Mouse (Mus musculus): ENCODE results near the gene Pla2g4c. TPM values are rescaled to one million over a fixed set of nuclear protein-coding genes. Genes with fewer than 3 reads are reported as not detected.
"Not testable (repeated sequence)": the region's sequence is repeated elsewhere in the genome, so short reads cannot be mapped to it uniquely, and the experiment has no call there.

Gene Pla2g4c
- polyA plus RNA-seq (2015; fragmentation: Nextera tagmentation; extraction: Ambion mirVana) = 2.0 and 2.1 TPM in 2 replicates

- H3K9ac ChIP-seq (replicated peaks) = no peak within 1 kb of the TSS
- H3K4me3 ChIP-seq (ENCODE audit: low read depth, low read length) = no peak within 1 kb of the TSS
- no peaks in the 10 kb centered on the region for H3K27me3 ChIP-seq (ENCODE audit: insufficient read depth, low read length)
- H3K9me3 ChIP-seq (ENCODE audit: low read length) = no peaks in the 10 kb centered on the region
- H3K4me2 ChIP-seq (ENCODE audit: low read depth, low read length) = peak within 1 kb of the TSS; percentile 15; the same call in 1 of the 2 replicates
- 48% methylated on average over 2 of the region's 2 CpGs for WGBS (ENCODE audit: insufficient replicate concordance)
- peak; percentile 74 for ATAC-seq
- H3K27ac ChIP-seq (ENCODE audit: low read depth) = 0 out of 2 replicates have a peak within 1 kb of the TSS, but pooled peaks have one; percentile 30
- TF ChIP-seq EP300 (IDR thresholded peaks at IDR 0.05; ENCODE audit: low read depth) (0 out of 2 replicates have a peak, but pooled peaks have one; percentile 48), CTCF (IDR thresholded peaks at IDR 0.05; ENCODE audit: low read depth) (no peak)
- no peak for DNase-seq
- no peaks in the 10 kb centered on the region for H3K36me3 ChIP-seq (replicated peaks; ENCODE audit: insufficient read depth, low read length)
- no peaks in the 10 kb centered on the region for H3K4me1 ChIP-seq (ENCODE audit: insufficient read depth)
These were observed at the start of gene Pla2g4c for GRCm38 (mm10) chr7:13324316-13324715. TSS of gene Pla2g4c (plus strand) at chr7:13324655.

GRCm38 (mm10) chr7:13277081-13277480 is 47.4 kb upstream of the Pla2g4c start, which contains the start of gene Lig1:
TSS of gene Lig1 (plus strand) at chr7:13277283.
- peak within 1 kb of the TSS; percentile 96 for H3K4me2 ChIP-seq (ENCODE audit: low read depth, low read length)
- ATAC-seq (no peak), DNase-seq (no peak)
- H3K27me3 ChIP-seq (ENCODE audit: insufficient read depth, low read length) = no peaks in the 10 kb centered on the region
- peaks cover 16% of the 10 kb centered on the region; the same call in 1 of the 2 replicates for H3K36me3 ChIP-seq (replicated peaks; ENCODE audit: insufficient read depth, low read length)
- H3K4me3 ChIP-seq (ENCODE audit: low read depth, low read length) = peak within 1 kb of the TSS; percentile 74
- TF ChIP-seq EP300 (IDR thresholded peaks at IDR 0.05; ENCODE audit: low read depth) (no peak), CTCF (IDR thresholded peaks at IDR 0.05; ENCODE audit: low read depth) (no peak)
- no peaks in the 10 kb centered on the region for H3K9me3 ChIP-seq (ENCODE audit: low read length)
- peak within 1 kb of the TSS; percentile 85; the same call in 1 of the 2 replicates for H3K27ac ChIP-seq (ENCODE audit: low read depth)
- WGBS (ENCODE audit: insufficient replicate concordance) = 93% methylated on average over 16 of the region's 16 CpGs
- peak within 1 kb of the TSS; percentile 66 for H3K9ac ChIP-seq (replicated peaks)
- peaks cover 6% of the 10 kb centered on the region for H3K4me1 ChIP-seq (ENCODE audit: insufficient read depth)

- H3K4me3 ChIP-seq (ENCODE audit: low read depth, low read length) = peak overlapping the region; percentile 74
- H3K9me3 ChIP-seq (ENCODE audit: low read length) = no peaks in the 10 kb centered on the region
- no peaks in the 10 kb centered on the region for H3K27me3 ChIP-seq (ENCODE audit: insufficient read depth, low read length)
- peaks cover 6% of the 10 kb centered on the region for H3K4me1 ChIP-seq (ENCODE audit: insufficient read depth)
- H3K4me2 ChIP-seq (ENCODE audit: low read depth, low read length) = peak overlapping the region; percentile 96
- DNase-seq (peak; percentile 25), ATAC-seq (no peak)
- peak overlapping the region; percentile 85; the same call in 1 of the 2 replicates for H3K27ac ChIP-seq (ENCODE audit: low read depth)
- H3K36me3 ChIP-seq (replicated peaks; ENCODE audit: insufficient read depth, low read length) = peaks cover 24% of the 10 kb centered on the region; the same call in 1 of the 2 replicates
- 13% methylated on average over 2 of the region's 2 CpGs for WGBS (ENCODE audit: insufficient replicate concordance)
- H3K9ac ChIP-seq (replicated peaks) = peak overlapping the region; percentile 66
- TF ChIP-seq EP300 (IDR thresholded peaks at IDR 0.05; ENCODE audit: low read depth) = no peak
- TF ChIP-seq CTCF (IDR thresholded peaks at IDR 0.05; ENCODE audit: low read depth) = no peak
These were observed 46.6 kb upstream of the Pla2g4c start for GRCm38 (mm10) chr7:13277833-13278232.

- H3K9me3 ChIP-seq (ENCODE audit: low read length) = no peaks in the 10 kb centered on the region
- WGBS (ENCODE audit: insufficient replicate concordance) = 1% methylated on average over 39 of the region's 39 CpGs
- H3K4me1 ChIP-seq (ENCODE audit: insufficient read depth) = peaks cover 6% of the 10 kb centered on the region
- peak within 1 kb of the TSS; percentile 74 for H3K4me3 ChIP-seq (ENCODE audit: low read depth, low read length)
- peak within 1 kb of the TSS; percentile 66 for H3K9ac ChIP-seq (replicated peaks)
- no peaks in the 10 kb centered on the region for H3K27me3 ChIP-seq (ENCODE audit: insufficient read depth, low read length)
- H3K4me2 ChIP-seq (ENCODE audit: low read depth, low read length) = peak within 1 kb of the TSS; percentile 96
- TF ChIP-seq EP300 (IDR thresholded peaks at IDR 0.05; ENCODE audit: low read depth) (no peak), CTCF (IDR thresholded peaks at IDR 0.05; ENCODE audit: low read depth) (peak; percentile 25)
- H3K27ac ChIP-seq (ENCODE audit: low read depth) = peak within 1 kb of the TSS; percentile 85
- peak; percentile 99 for ATAC-seq
- peaks cover 26% of the 10 kb centered on the region; the same call in 1 of the 2 replicates for H3K36me3 ChIP-seq (replicated peaks; ENCODE audit: insufficient read depth, low read length)
- peak; percentile 95 for DNase-seq
These were observed 46.1 kb upstream of the Pla2g4c start, which contains the start of gene Zswim9 for GRCm38 (mm10) chr7:13278308-13278891. TSS of gene Zswim9 (minus strand) at chr7:13278721.

- not testable (repeated sequence) for H3K27me3 ChIP-seq (ENCODE audit: insufficient read depth, low read length); DNase-seq; H3K27ac ChIP-seq (ENCODE audit: low read depth); H3K9me3 ChIP-seq (ENCODE audit: low read length); H3K4me1 ChIP-seq (ENCODE audit: insufficient read depth)
- peak; percentile 68 for ATAC-seq
- 0% methylated on average over 9 of the region's 29 CpGs for WGBS (ENCODE audit: insufficient replicate concordance)
- peak overlapping the region; percentile 66 for H3K9ac ChIP-seq (replicated peaks)
- peaks cover 30% of the 10 kb centered on the region; the same call in 1 of the 2 replicates for H3K36me3 ChIP-seq (replicated peaks; ENCODE audit: insufficient read depth, low read length)
- H3K4me2 ChIP-seq (ENCODE audit: low read depth, low read length) = peak overlapping the region; percentile 96
- H3K4me3 ChIP-seq (ENCODE audit: low read depth, low read length) = peak overlapping the region; percentile 74
These were observed 45.5 kb upstream of the Pla2g4c start for GRCm38 (mm10) chr7:13278957-13279356.

- Histone ChIP-seq H3K9ac (replicated peaks) (no peak overlapping the region), H3K27me3 (ENCODE audit: insufficient read depth, low read length) (no peaks in the 10 kb centered on the region), H3K36me3 (replicated peaks; ENCODE audit: insufficient read depth, low read length) (peaks cover 74% of the 10 kb centered on the region), H3K4me1 (ENCODE audit: insufficient read depth) (peaks cover 4% of the 10 kb centered on the region; the same call in 1 of the 2 replicates), H3K4me2 (ENCODE audit: low read depth, low read length) (no peak overlapping the region), H3K4me3 (ENCODE audit: low read depth, low read length) (no peak overlapping the region), H3K9me3 (ENCODE audit: low read length) (no peaks in the 10 kb centered on the region), H3K27ac (ENCODE audit: low read depth) (no peak overlapping the region)
- DNase-seq (peak; percentile 23), ATAC-seq (peak; percentile 67)
- WGBS (ENCODE audit: insufficient replicate concordance) = 56% methylated on average over 5 of the region's 5 CpGs
- peak; percentile 83 for TF ChIP-seq CTCF (IDR thresholded peaks at IDR 0.05; ENCODE audit: low read depth)
- no peak for TF ChIP-seq EP300 (IDR thresholded peaks at IDR 0.05; ENCODE audit: low read depth)
These were observed 35.8 kb upstream of the Pla2g4c start for GRCm38 (mm10) chr7:13288621-13289020.

All from liver, postnatal 0 days (tissue).